Mouse (Mus musculus) brain, embryonic 14.5 days (tissue): ENCODE data around the gene Cdk13.

Experiments
- CTCF ChIP-seq: fragments of 200-500 bp; IDR thresholded peaks from 2 replicates; pipeline ENCODE4 v1.5.1; 2012; ENCODE audit warnings: inconsistent platforms, mild to moderate bottlenecking, moderate library complexity, borderline replicate concordance; ENCODE audit not compliant: insufficient read depth, insufficient read length; ENCODE audit errors: extremely low read depth
- POLR2A ChIP-seq: fragments of 200-500 bp; IDR thresholded peaks from 2 replicates; pipeline ENCODE4 v1.6.1; 2012; ENCODE audit warnings: mild to moderate bottlenecking, inconsistent platforms, borderline replicate concordance; ENCODE audit not compliant: poor library complexity, insufficient read depth, insufficient read length, severe bottlenecking; ENCODE audit errors: extremely low read depth

- no peak for TF ChIP-seq CTCF
- no peak for TF ChIP-seq POLR2A
These were observed 28.0 kb upstream of the Cdk13 start for GRCm38 (mm10) chr13:17832940-17833339.
